Mouse (Mus musculus) layer of hippocampus, adult 8-10 months (tissue): ENCODE results near the gene Pttg1ip. TPM values are rescaled to one million over a fixed set of nuclear protein-coding genes. Genes with fewer than 3 reads are reported as not detected.

ENCODE experiments used
- DNase-seq, 2 experiments: peaks; one replicate each; pipeline ENCODE4 v3.0.0; 2022; ENCODE audit warnings: low spot score in 2 of 2
- total RNA-seq, 4 experiments: library from RNA; stranded (reverse); gene quantifications; 2 replicates each; pipeline ENCODE4 v1.2.4; 2022

The Pttg1ip gene
- total RNA-seq, 4 experiments from 2014 or later, result 79.3 to 96.1 (median 86.9) TPM

DNA sequence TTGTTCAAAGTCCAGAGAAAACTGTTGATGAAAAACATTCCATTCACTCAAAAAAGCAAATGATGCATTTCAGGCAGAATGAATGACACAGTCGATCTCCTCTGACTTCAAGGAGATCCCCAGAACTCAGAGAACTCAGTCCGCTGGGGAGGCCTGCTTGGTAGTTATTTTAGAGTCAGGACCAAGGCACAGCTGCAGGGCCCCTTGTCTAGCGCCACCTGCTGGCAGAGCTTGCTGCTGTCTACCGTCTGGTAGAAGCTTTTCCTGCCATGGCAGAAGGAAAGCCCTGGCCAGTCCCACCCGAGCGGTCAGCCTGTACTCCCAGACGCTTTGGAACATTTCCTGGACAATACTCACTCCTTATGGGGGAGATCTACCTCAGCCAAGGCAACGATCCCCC, 14.9 kb upstream of the Pttg1ip start:
- peak; percentile 57 to 80 for DNase-seq

DNA sequence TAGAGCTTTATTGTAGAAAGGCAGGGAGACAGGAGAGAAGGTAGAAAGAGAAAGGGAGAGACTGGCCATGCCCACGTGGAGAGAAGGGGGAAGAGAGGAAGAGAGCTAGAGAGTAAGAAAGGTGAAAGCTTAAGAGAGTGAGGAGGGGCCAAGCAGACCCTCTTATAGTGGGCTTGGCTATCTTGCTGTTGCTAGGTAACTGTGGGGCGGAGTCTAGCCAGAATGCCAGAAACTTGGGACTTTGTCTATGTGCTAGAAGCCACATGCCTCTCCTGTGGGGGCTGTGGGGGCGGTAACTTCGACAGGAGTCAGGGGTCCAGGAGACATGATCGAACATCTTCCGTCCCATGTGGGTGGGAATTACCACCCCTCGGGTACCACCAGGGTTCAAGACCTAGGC, 12.0 kb upstream of the Pttg1ip start:
- DNase-seq, result no peak

DNA sequence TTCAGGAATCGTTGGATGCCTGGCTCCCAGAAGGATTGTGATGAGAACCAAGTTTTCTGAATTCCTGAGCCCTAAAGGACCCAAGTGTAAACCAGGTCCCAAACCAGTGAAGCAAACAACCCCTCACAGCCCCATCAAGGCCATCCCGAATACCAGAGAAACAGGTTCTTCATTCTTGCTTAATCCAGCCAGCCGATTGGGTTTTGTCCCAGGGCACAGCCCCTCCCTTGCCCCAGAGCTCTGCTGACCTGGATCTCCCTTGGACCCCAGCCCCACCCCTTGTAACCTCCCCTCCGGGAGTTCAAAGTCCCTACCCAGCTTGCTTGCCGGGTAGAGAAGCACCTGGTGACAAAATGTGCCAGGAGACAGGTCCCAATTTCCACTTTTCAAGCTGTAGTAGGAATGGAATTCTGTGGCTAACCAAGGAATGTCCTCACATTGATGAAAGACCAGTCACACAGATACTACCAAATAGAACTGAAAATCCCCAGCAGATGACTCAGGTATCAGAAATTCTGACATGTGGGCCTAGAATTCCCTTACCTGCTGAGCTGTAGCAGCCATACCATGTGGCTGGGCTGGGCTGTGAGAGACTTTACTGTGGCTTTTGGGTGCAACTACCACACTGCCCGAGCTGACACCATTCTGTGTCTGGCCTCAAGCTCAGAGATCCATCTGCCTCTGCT, 11.4 kb upstream of the Pttg1ip start:
- DNase-seq, result no peak

DNA sequence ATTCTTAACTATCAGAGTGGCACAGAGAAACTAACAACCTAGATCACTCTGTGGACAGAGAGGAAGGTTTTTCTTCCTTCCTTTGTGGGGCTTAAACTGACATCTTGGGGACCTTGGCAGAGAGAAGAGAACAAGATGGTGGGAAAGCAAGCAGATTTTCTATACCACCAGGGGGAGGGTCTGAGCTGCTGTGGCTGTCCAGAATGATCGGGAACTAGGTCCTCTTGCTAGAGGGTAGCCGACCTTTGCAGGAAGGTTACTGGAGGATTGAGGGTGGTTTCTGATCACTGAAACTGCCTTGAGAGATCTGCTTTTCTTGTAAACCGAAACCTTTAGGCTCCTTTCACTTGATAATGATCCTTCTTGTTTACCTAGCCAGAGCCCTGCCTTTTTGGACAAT, 9.3 kb upstream of the Pttg1ip start:
- no peak for DNase-seq

DNA sequence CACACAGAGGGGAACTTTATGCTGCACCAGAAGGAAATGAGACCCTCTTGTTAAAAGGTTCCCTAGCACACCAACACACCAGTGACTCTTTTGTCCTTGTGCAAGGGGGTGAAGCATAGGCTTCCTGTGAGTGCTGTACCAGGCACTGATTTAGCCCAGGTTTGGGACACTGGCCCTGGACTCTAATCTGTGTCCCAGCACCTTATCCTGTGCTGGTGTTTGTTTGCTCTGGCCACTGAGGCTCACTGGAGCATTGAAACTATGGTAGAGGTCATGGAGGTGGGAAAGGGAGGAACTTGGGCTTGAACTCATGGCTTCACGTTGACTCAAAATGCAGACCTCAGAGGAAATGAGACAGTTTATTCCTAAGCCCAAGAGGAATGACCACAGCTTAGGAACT, 8.4 kb upstream of the Pttg1ip start:
- no peak for DNase-seq

DNA sequence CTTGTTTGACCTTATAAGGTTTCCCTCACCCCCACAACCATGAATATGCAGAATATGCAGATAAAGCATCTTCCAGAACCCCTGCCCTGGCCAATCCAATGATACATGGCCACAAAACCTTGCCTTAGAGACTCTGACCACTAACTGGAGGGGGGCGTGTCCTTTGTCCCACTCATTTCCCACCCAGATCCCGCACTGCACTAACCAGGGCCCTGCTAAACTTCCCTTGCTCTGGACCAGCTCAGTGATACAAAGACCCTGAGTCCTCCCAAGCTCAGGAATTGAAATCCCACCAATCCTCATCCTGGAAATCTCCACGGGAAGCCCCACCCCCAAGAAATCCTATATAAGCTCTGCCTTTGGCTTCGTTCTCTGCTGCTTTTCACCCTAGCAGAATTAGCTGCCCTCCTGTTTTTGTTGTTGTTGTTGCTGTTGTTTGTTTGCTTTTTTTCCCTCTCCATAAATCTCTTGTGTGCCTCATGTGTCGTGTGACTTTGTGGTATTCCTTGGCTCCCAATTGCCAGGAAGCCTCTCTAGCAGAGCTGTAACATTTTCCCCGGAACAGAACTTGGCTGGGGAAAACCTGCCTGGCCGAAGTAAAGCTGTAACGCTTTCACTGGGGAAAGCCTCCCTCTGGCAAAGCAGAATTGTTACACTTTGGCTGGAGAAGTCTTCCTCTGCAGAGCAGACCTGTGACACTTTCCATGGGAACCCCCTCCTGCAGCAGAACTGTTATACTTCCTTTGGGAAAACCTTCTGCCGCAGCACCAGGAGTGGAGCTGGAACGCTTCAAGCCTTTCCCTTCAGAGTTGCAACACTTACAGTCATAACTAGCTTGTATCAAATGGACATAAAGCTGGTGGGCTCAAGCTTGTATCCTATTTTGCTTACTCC, 1.2 kb upstream of the Pttg1ip start:
- DNase-seq, result no peak

DNA sequence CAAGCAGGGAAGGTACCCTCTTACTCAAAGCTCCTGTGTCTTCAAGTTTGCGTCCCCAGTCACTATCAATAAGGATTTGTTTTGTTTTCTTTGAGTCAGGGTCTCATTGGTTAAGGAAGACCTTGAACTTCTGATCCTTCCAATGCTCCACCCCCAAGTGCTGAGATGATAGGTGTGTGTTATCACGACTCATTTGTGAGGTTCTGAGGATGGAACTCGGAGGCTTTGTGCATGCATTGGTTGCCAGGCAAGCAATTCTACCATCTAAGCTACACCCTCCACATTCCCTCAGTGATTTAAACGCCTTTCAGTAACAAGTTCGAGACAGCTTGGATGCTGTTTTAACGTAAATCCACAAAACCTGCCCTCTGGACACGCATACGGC, 505 bp upstream of the Pttg1ip start:
- no peak for DNase-seq

DNA sequence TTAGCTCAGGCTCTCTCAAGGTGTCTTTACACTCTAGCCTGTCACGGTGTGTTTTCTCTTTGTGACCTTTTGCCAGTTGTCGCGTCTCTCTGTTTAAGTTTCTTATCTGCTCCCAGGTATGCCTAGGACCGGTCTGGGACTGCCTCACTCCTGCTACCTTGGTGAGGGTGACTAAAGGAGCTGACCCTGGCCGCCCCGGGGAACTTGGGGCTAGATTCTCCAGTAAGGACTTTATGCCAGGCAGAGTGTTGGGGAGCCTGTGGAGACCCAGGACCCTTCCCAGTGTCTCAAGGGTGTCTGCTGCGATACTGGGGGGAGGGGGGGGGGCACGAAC, 732 bp downstream of the Pttg1ip start:
- no peak for DNase-seq

DNA sequence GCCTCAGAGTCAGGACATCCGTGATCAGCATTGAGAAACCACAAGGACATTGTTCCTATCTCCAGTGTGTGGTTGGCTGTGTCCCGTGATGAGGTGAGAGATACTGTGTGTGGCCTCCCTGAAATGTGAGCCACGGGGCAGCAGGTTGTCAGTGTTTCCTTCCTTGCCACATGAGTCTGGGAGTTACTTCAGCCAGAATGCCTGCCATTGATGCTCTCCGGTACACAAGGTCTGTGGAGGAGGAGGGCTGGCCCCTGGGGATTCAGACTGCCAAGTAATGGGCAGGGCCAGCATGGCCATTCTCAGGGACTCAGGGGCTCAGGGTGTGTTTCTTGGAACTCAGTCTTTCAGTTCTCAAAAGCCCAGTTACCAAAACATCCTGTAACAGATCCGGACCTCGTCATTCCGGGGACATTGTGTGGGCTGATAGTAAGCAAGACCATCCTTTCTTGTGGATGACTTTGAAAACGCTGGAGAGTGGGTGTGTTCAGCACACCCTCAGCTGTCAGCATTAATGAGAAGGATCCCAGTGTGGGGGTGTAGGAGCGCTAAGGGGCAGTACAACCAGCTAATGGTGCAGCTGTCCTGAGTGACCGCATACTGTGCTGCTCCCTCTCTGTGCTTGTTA, 2.4 kb downstream of the Pttg1ip start:
- DNase-seq, result no peak

DNA sequence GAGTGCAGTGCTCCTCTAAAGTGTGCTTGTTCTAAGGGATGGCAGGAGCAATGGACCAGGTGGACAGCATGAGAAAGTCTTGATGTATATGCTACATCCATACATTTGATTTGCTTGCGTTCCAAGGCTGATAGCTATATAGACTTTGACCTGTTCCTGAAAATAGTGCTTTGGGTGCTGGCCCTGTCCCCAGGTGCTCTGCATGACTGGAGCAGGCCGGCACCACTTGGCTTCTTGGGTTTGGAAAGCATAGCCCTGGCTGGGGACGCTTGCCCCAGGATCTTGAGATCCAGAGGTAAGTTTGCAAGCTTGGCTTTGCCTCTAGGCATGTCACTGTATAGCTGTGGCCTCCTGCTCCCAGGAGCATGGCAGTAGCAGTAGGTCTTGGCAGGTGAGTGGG, 5.1 kb downstream of the Pttg1ip start:
- no peak for DNase-seq

DNA sequence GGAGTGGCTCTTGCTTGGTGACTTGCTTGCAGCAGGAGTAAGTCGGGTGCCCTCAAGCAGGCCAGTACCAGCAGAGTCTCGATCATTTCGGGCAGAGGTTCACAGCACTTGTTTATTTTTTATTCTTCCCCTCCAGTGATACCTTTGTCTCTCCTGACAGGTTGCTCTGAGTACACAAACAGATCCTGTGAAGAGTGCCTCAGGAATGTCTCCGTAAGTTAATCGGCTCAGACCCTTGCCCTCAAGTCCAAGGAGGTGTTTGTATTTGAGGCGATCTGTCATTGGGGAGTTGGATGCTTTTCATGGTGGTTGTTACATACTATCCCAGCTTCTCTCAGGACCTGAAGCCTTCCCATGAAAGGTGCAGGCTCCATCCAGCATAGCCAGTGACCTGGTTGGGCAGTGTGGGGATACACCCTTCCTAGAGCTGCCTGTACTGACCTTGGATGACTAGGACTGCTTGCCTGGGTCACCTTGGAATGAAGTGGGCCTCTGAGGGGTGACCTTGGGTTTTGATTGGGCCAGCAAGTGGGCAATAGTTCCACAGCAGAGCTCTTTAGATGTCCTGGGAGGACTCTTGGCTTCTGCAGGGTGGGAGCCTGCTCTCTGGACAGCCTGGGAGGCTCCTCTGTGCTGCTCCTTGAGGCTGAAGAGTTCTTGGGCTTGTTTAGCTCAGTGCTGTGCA, 5.7 kb downstream of the Pttg1ip start:
- DNase-seq, result no peak

DNA sequence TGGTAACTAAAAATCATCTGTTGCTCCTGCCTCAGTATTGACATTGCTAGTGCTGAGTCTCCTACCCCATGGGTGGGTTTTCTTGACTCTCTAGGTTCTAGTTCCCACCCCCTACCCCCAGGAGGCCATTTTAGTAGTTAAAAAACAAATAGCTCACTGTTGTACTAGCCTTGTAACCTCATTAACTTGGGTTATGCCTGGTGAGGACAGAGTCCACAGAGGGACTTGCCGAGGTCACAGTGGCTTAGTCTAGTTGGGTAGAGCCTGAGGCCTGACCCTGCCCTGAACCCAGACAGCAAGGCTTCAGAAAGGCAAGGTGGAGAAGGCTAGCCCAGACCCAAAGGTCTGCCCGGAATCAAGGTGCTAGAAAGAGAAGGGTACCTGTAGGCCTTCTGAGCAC, 6.5 kb downstream of the Pttg1ip start:
- DNase-seq, result no peak

DNA sequence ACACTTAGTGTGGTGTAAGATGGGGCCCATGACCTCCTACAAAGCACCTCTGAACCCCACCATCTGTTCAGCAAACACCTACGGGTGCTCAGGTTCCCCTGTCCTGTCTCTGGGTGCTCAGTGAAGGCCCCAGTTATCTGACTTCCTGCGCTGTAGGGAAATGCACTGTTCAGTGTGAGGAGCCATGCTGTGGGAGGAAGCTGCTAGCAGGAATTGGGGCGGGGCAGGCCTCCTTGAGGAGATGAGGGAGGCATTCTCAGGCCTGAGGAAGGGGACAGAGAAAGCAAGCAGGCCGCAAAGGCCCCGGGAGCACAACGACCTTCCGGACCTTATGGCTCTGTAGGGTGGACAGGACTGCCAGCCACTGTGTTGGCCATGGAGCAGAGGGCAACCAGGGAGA, 7.6 kb downstream of the Pttg1ip start:
- no peak for DNase-seq

DNA sequence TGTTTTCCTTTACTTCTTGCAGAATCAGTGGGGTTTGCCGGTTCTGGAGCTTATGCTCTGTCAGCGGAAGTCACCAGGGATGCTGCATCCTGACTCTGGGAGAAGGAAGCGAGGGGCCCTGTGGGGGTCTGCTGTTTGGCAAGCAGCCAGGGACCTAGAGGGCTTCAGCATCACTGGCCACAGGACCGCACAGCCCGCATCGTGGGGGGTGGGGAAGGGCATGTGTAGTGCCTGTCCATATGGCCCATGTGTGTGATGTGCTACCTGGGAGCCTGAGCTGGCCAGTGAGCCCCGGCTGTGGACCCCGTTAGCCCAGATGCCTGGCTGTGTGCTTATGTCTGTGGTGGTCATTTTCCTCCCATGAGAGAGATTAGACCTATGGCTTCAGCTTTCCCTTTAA, 8.2 kb downstream of the Pttg1ip start:
- no peak for DNase-seq

DNA sequence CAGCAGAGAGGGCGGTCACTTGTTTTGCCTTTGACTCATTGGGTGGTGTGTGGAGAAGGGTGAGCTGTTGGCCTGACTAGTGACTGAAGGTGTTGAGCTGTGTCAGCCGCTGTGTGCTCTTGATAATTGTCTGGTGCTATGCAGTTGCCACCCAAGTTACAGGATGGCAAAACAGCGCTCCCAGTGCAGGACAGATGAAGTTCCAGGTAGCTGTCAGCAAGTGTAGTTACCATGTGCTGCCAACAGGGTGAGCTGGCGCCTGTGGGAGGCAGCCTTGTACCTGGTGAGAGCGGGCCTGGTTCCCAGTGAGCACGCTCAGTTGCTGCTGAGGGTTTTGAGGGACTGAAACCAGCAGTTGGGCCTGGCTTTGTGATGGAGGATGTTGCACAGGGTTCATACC, 9.3 kb downstream of the Pttg1ip start:
- DNase-seq, result no peak

DNA sequence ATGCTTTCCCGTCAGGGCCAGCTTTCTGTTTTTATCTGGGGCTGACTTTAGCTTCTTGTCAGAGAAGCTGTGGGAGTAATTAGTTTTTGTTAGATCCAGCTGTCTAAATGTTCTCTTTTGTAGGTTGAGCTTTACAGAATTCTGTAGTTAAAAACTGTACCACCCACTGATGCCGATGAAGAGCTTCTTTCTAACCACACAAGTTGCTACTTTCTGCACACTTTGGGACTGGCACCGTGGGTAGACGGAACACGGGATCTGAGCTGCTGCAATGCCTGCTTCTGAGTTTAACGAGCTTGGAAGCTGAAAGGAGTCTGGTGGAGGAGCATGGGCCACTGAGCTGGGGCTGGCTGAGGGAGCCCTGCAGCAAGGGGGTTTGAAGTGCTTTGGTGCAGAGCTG, 10.0 kb downstream of the Pttg1ip start:
- no peak for DNase-seq

DNA sequence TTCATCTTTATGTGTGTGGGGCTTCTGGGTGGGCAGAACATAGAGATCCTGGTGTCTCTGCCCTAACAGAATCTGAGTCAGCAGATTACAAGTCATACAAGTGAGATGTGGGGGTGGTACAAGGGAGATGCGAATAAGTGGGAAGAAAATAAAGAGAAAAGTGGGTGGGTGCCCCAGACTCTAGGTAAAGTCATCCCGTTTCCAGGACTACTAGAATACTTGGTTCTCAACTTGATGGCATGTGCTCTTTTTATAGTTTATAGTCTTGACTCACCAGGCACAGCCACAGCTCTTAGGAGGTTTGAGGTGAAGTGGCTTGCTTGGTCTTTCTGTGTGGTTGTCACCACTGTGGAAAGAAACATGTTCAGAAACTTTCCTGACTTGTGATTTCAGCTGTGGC, 14.5 kb downstream of the Pttg1ip start:
- DNase-seq, result no peak

DNA sequence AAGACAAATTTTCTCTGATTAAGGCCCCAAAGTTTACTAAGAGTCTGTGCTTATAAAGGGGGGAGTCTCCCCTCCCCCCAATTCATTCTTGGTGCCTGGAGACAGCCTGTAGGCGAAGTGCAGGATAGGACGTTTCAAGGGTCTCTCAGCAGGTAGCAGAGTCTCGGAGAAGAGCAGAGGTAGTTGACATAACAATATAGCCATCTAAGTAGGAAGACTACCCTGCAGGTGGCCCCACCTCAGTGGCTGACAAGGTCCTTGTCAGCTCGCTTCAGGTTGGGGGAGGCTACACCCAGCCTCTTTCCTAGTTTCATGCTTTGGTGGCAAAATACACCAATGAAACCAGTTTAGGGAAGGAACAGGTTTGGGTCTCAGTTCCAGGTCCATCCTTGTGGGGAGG, 21.5 kb downstream of the Pttg1ip start:
- DNase-seq, result no peak

DNA sequence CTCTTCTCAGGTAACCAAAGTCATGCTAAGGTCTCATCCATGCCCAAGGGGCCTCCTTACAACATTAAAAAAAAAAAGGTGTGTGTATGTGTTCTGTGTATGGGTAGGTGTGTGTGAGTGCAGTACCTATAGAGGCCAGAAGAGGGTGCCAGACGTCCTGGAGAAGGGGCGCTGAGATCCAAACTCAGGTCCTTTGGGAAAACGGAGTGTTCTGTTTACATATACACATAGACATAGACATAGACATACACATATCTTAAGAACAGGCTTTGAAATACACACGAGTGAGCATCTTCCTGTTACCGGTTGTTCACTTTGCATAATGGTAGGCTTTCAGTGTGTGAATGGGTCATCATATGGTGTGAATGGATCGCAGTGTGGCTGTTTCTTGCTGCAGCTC, 22.6 kb downstream of the Pttg1ip start:
- no peak for DNase-seq

DNA sequence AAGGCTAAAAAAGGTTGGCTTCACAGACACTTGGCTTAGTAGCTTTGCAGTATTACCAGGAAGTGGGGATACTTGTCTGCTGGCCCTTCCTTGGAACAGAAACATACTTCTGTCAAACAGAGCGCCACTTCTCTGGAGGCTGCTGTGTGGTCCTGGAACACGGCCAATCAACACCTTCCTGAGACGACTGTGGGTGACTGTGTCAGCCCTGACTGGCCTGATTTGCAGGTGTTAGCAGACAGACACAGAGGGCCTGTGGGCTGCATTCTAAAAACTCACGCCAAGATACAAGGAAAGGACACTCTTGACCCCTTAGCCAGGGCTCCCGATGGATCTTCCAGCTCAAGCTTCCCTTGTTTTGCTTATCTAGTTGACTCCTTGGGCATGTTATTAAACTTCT, 23.4 kb downstream of the Pttg1ip start:
- DNase-seq, result no peak

DNA sequence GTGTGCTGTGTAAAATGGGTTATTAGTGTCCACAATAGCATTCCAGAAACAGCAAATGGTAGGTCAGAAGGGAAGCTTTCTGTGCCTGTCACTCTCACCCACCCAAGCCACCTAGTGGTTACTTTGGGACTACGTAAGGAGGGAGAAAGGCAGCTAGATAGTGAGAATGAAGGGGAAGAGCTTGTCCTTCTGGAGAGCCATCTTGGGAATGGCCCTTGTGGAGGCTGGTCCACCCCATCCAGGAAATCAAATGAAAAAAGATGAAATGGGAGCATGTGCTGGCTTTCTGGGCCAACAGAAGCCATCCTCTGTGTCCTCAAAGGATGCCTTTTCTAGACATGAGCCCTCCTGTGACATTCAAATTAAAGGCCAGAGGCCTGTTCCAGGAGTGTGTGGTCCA, 23.8 kb downstream of the Pttg1ip start:
- no peak for DNase-seq
